Mouse (Mus musculus) bone marrow macrophage, adult 2 months (primary cell): Measurements from ENCODE around the gene Hist2h2ac. TPM values are rescaled to one million over a fixed set of nuclear protein-coding genes. Genes with fewer than 3 reads are reported as not detected.
"Not testable (repeated sequence)": the region's sequence is repeated elsewhere in the genome, so short reads cannot be mapped to it uniquely, and the experiment has no call there.

Experiments
- H3K27ac ChIP-seq: 2 replicates; pipeline ENCODE4 v1.5.1; 2012; ENCODE audit warnings: low read depth, low read length; ENCODE audit not compliant: insufficient read depth
- H3K4me1 ChIP-seq: 2 replicates; pipeline ENCODE4 v1.6.1; 2012; ENCODE audit warnings: low read length; ENCODE audit not compliant: control insufficient read depth, insufficient read depth
- H3K4me3 ChIP-seq: 2 replicates; pipeline ENCODE4 v1.5.1; 2012; ENCODE audit warnings: mild to moderate bottlenecking, low read length, moderate library complexity; ENCODE audit not compliant: insufficient read depth
- CTCF ChIP-seq: IDR thresholded peaks from 2 replicates; pipeline ENCODE4 v1.5.1; 2012; ENCODE audit warnings: low read depth, mild to moderate bottlenecking, low read length, moderate library complexity
- POLR2A ChIP-seq: IDR thresholded peaks from 2 replicates; pipeline ENCODE4 v1.6.1; 2012; ENCODE audit warnings: mild to moderate bottlenecking, low read depth, low read length, borderline replicate concordance
- polyA plus RNA-seq: library from polyadenylated mRNA; stranded (reverse); fragments of >200 nt; gene quantifications from 2 replicates; pipeline ENCODE4 v1.2.4, GENCODE M21; 2012; ENCODE audit not compliant: missing spikeins, insufficient read depth, insufficient read length

Gene Hist2h2ac
- polyA plus RNA-seq, 1 experiment: not detected

GRCm38 (mm10) chr3:96181510-96182381 lies 38.9 kb downstream of the Hist2h2ac start:
- peaks cover 20% of the 10 kb centered on the region for H3K4me1 ChIP-seq
- no peak overlapping the region for H3K4me3 ChIP-seq
- no peak overlapping the region for H3K27ac ChIP-seq
- TF ChIP-seq POLR2A: no peak
- no peak for TF ChIP-seq CTCF

GRCm38 (mm10) chr3:96180727-96181477 lies 39.8 kb downstream of the Hist2h2ac start, which contains the start of gene Sv2a:
Sv2a (plus strand) TSS chr3:96181151.
- Histone ChIP-seq H3K4me3 (peak within 1 kb of the TSS; percentile 59), H3K27ac (no peak within 1 kb of the TSS), H3K4me1 (peaks cover 28% of the 10 kb centered on the region)
- TF ChIP-seq CTCF: no peak
- no peak for TF ChIP-seq POLR2A

GRCm38 (mm10) chr3:96179531-96179930 lies 41.1 kb downstream of the Hist2h2ac start:
- Histone ChIP-seq H3K27ac (no peak overlapping the region), H3K4me3 (no peak overlapping the region), H3K4me1 (peaks cover 38% of the 10 kb centered on the region)
- TF ChIP-seq POLR2A (no peak), CTCF (no peak)

- H3K27ac ChIP-seq: no peak overlapping the region
- H3K4me3 ChIP-seq: no peak overlapping the region
- TF ChIP-seq POLR2A: no peak
- no peak for TF ChIP-seq CTCF
- H3K4me1 ChIP-seq: peaks cover 43% of the 10 kb centered on the region
Observed at GRCm38 (mm10) chr3:96178902-96179301, 41.8 kb downstream of the Hist2h2ac start.

GRCm38 (mm10) chr3:96178427-96178826 lies 42.3 kb downstream of the Hist2h2ac start:
- TF ChIP-seq CTCF: no peak
- no peak for TF ChIP-seq POLR2A
- H3K4me1 ChIP-seq: peaks cover 41% of the 10 kb centered on the region
- H3K27ac ChIP-seq: no peak overlapping the region
- H3K4me3 ChIP-seq: no peak overlapping the region

GRCm38 (mm10) chr3:96175251-96175650 lies 45.4 kb downstream of the Hist2h2ac start:
- peak overlapping the region; percentile 70; the same call in 1 of the 2 replicates for H3K27ac ChIP-seq
- H3K4me3 ChIP-seq: no peak overlapping the region
- TF ChIP-seq POLR2A: no peak
- no peak for TF ChIP-seq CTCF
- H3K4me1 ChIP-seq: peaks cover 33% of the 10 kb centered on the region

- H3K4me3 ChIP-seq: peak overlapping the region; percentile 83; the same call in 1 of the 2 replicates
- peaks cover 34% of the 10 kb centered on the region for H3K4me1 ChIP-seq
- not testable (repeated sequence) for H3K27ac ChIP-seq
Observed at GRCm38 (mm10) chr3:96174042-96174441, 46.6 kb downstream of the Hist2h2ac start.

GRCm38 (mm10) chr3:96173185-96173584 lies 47.5 kb downstream of the Hist2h2ac start:
- H3K4me1 ChIP-seq: peaks cover 39% of the 10 kb centered on the region
- H3K27ac ChIP-seq: peak overlapping the region; percentile 46
- TF ChIP-seq CTCF (no peak), POLR2A (no peak)
- peak overlapping the region; percentile 83 for H3K4me3 ChIP-seq

- TF ChIP-seq POLR2A: 0 out of 2 replicates have a peak, but pooled peaks have one; percentile 56
- TF ChIP-seq CTCF: no peak
- peak within 1 kb of the TSS; percentile 83 for H3K4me3 ChIP-seq
- peak within 1 kb of the TSS; percentile 94 for H3K27ac ChIP-seq
- H3K4me1 ChIP-seq: peaks cover 39% of the 10 kb centered on the region
Observed at GRCm38 (mm10) chr3:96172197-96173178, 48.2 kb downstream of the Hist2h2ac start, which contains the start of gene Sf3b4. Sf3b4 (plus strand) TSS chr3:96172332.
